Mouse (Mus musculus): ENCODE results near the gene Phf24. TPM values are rescaled to one million over a fixed set of nuclear protein-coding genes. Genes with fewer than 3 reads are reported as not detected.

The Phf24 gene
- polyA plus RNA-seq, 1 experiment from 2014 or later = 0.62 TPM

GRCm38 (mm10) chr4:42886926-42887325, 29.5 kb upstream of the Phf24 start:
- 87% methylated on average over 6 of the region's 6 CpGs for WGBS
- H3K27ac ChIP-seq = no peak overlapping the region
- H3K4me1 ChIP-seq = no peaks in the 10 kb centered on the region
- H3K9me3 ChIP-seq = no peaks in the 10 kb centered on the region
- no peak overlapping the region for H3K4me2 ChIP-seq
- no peak overlapping the region for H3K9ac ChIP-seq
- no peak for ATAC-seq (ENCODE audit: borderline replicate concordance, extremely low read depth, low FRiP score, low TSS enrichment)
- no peak overlapping the region for H3K4me3 ChIP-seq
- H3K36me3 ChIP-seq = no peaks in the 10 kb centered on the region
- no peaks in the 10 kb centered on the region for H3K27me3 ChIP-seq

- H3K36me3 ChIP-seq = no peaks in the 10 kb centered on the region
- H3K27ac ChIP-seq = no peak overlapping the region
- H3K9ac ChIP-seq = no peak overlapping the region
- H3K27me3 ChIP-seq = no peaks in the 10 kb centered on the region
- H3K4me3 ChIP-seq = no peak overlapping the region
- no peak overlapping the region for H3K4me2 ChIP-seq
- H3K4me1 ChIP-seq = no peaks in the 10 kb centered on the region
- 89% methylated on average over 6 of the region's 6 CpGs for WGBS
- H3K9me3 ChIP-seq = no peaks in the 10 kb centered on the region
- ATAC-seq (ENCODE audit: borderline replicate concordance, extremely low read depth, low FRiP score, low TSS enrichment) = no peak
Measured at GRCm38 (mm10) chr4:42888806-42889205, 27.7 kb upstream of the Phf24 start.

- H3K27ac ChIP-seq = no peak overlapping the region
- H3K27me3 ChIP-seq = no peaks in the 10 kb centered on the region
- no peaks in the 10 kb centered on the region for H3K36me3 ChIP-seq
- no peaks in the 10 kb centered on the region for H3K4me1 ChIP-seq
- H3K4me3 ChIP-seq = no peak overlapping the region
- H3K4me2 ChIP-seq = no peak overlapping the region
- H3K9ac ChIP-seq = no peak overlapping the region
- no peak for ATAC-seq (ENCODE audit: borderline replicate concordance, extremely low read depth, low FRiP score, low TSS enrichment)
- WGBS = 61% methylated on average over 7 of the region's 7 CpGs
- H3K9me3 ChIP-seq = no peaks in the 10 kb centered on the region
Measured at GRCm38 (mm10) chr4:42891176-42891575, 25.3 kb upstream of the Phf24 start.

GRCm38 (mm10) chr4:42895118-42895517, 21.3 kb upstream of the Phf24 start:
- no peaks in the 10 kb centered on the region for H3K36me3 ChIP-seq
- no peak for ATAC-seq (ENCODE audit: borderline replicate concordance, extremely low read depth, low FRiP score, low TSS enrichment)
- H3K4me2 ChIP-seq = no peak overlapping the region
- no peak overlapping the region for H3K27ac ChIP-seq
- H3K4me3 ChIP-seq = no peak overlapping the region
- no peaks in the 10 kb centered on the region for H3K27me3 ChIP-seq
- WGBS = 75% methylated on average over 7 of the region's 7 CpGs
- H3K4me1 ChIP-seq = no peaks in the 10 kb centered on the region
- H3K9ac ChIP-seq = no peak overlapping the region
- no peaks in the 10 kb centered on the region for H3K9me3 ChIP-seq

GRCm38 (mm10) chr4:42898914-42899313, 17.5 kb upstream of the Phf24 start:
- Histone ChIP-seq H3K36me3 (no peaks in the 10 kb centered on the region), H3K27ac (no peak overlapping the region), H3K4me3 (no peak overlapping the region), H3K9ac (no peak overlapping the region), H3K27me3 (no peaks in the 10 kb centered on the region), H3K4me1 (no peaks in the 10 kb centered on the region), H3K4me2 (no peak overlapping the region), H3K9me3 (no peaks in the 10 kb centered on the region)
- 41% methylated on average over 3 of the region's 3 CpGs for WGBS
- ATAC-seq (ENCODE audit: borderline replicate concordance, extremely low read depth, low FRiP score, low TSS enrichment) = no peak

- 68% methylated on average over 5 of the region's 5 CpGs for WGBS
- Histone ChIP-seq H3K4me3 (no peak overlapping the region), H3K9me3 (no peaks in the 10 kb centered on the region), H3K27ac (no peak overlapping the region), H3K36me3 (no peaks in the 10 kb centered on the region), H3K4me2 (no peak overlapping the region), H3K27me3 (no peaks in the 10 kb centered on the region), H3K9ac (no peak overlapping the region), H3K4me1 (no peaks in the 10 kb centered on the region)
- ATAC-seq (ENCODE audit: borderline replicate concordance, extremely low read depth, low FRiP score, low TSS enrichment) = no peak
Measured at GRCm38 (mm10) chr4:42900878-42901277, 15.6 kb upstream of the Phf24 start.

- Histone ChIP-seq H3K27me3 (no peaks in the 10 kb centered on the region), H3K4me2 (no peak overlapping the region), H3K9ac (no peak overlapping the region), H3K36me3 (no peaks in the 10 kb centered on the region), H3K4me3 (no peak overlapping the region), H3K9me3 (no peaks in the 10 kb centered on the region), H3K27ac (no peak overlapping the region), H3K4me1 (no peaks in the 10 kb centered on the region)
- WGBS = 48% methylated on average over 9 of the region's 9 CpGs
- ATAC-seq (ENCODE audit: borderline replicate concordance, extremely low read depth, low FRiP score, low TSS enrichment) = no peak
Measured at GRCm38 (mm10) chr4:42902174-42902573, 14.3 kb upstream of the Phf24 start.

GRCm38 (mm10) chr4:42902730-42903129, 13.7 kb upstream of the Phf24 start:
- no peak for ATAC-seq (ENCODE audit: borderline replicate concordance, extremely low read depth, low FRiP score, low TSS enrichment)
- no peaks in the 10 kb centered on the region for H3K36me3 ChIP-seq
- H3K27ac ChIP-seq = no peak overlapping the region
- no peak overlapping the region for H3K4me2 ChIP-seq
- no peak overlapping the region for H3K9ac ChIP-seq
- no peak overlapping the region for H3K4me3 ChIP-seq
- WGBS = 83% methylated on average over 5 of the region's 5 CpGs
- no peaks in the 10 kb centered on the region for H3K27me3 ChIP-seq
- H3K9me3 ChIP-seq = no peaks in the 10 kb centered on the region
- no peaks in the 10 kb centered on the region for H3K4me1 ChIP-seq

- no peaks in the 10 kb centered on the region for H3K9me3 ChIP-seq
- no peaks in the 10 kb centered on the region for H3K27me3 ChIP-seq
- no peaks in the 10 kb centered on the region for H3K36me3 ChIP-seq
- H3K4me3 ChIP-seq = no peak overlapping the region
- H3K27ac ChIP-seq = no peak overlapping the region
- no peaks in the 10 kb centered on the region for H3K4me1 ChIP-seq
- no peak overlapping the region for H3K9ac ChIP-seq
- H3K4me2 ChIP-seq = no peak overlapping the region
- 38% methylated on average over 1 of the region's 1 CpGs for WGBS
- ATAC-seq (ENCODE audit: borderline replicate concordance, extremely low read depth, low FRiP score, low TSS enrichment) = no peak
Measured at GRCm38 (mm10) chr4:42903942-42904341, 12.5 kb upstream of the Phf24 start.

- ATAC-seq (ENCODE audit: borderline replicate concordance, extremely low read depth, low FRiP score, low TSS enrichment) = no peak
- Histone ChIP-seq H3K27ac (no peak overlapping the region), H3K9ac (no peak overlapping the region), H3K27me3 (no peaks in the 10 kb centered on the region), H3K4me3 (no peak overlapping the region), H3K36me3 (no peaks in the 10 kb centered on the region), H3K4me2 (no peak overlapping the region), H3K4me1 (no peaks in the 10 kb centered on the region), H3K9me3 (no peaks in the 10 kb centered on the region)
- 86% methylated on average over 3 of the region's 3 CpGs for WGBS
Measured at GRCm38 (mm10) chr4:42904523-42904922, 11.9 kb upstream of the Phf24 start.

- no peaks in the 10 kb centered on the region for H3K27me3 ChIP-seq
- H3K9me3 ChIP-seq = no peaks in the 10 kb centered on the region
- no peak overlapping the region for H3K9ac ChIP-seq
- H3K36me3 ChIP-seq = no peaks in the 10 kb centered on the region
- H3K27ac ChIP-seq = no peak overlapping the region
- WGBS = 83% methylated on average over 6 of the region's 6 CpGs
- no peak overlapping the region for H3K4me3 ChIP-seq
- H3K4me2 ChIP-seq = no peak overlapping the region
- no peak for ATAC-seq (ENCODE audit: borderline replicate concordance, extremely low read depth, low FRiP score, low TSS enrichment)
- no peaks in the 10 kb centered on the region for H3K4me1 ChIP-seq
Measured at GRCm38 (mm10) chr4:42904966-42905365, 11.5 kb upstream of the Phf24 start.

GRCm38 (mm10) chr4:42913391-42913790, 3.1 kb upstream of the Phf24 start:
- Histone ChIP-seq H3K9ac (no peak overlapping the region), H3K9me3 (no peaks in the 10 kb centered on the region), H3K4me1 (peaks cover 4% of the 10 kb centered on the region; the same call in 1 of the 2 replicates), H3K27ac (no peak overlapping the region), H3K4me2 (no peak overlapping the region), H3K36me3 (no peaks in the 10 kb centered on the region), H3K4me3 (no peak overlapping the region), H3K27me3 (peaks cover 48% of the 10 kb centered on the region)
- 37% methylated on average over 10 of the region's 10 CpGs for WGBS
- ATAC-seq (ENCODE audit: borderline replicate concordance, extremely low read depth, low FRiP score, low TSS enrichment) = no peak

- H3K27ac ChIP-seq = no peak overlapping the region
- no peaks in the 10 kb centered on the region for H3K9me3 ChIP-seq
- 71% methylated on average over 12 of the region's 12 CpGs for WGBS
- H3K9ac ChIP-seq = no peak overlapping the region
- H3K27me3 ChIP-seq = peaks cover 55% of the 10 kb centered on the region
- H3K4me1 ChIP-seq = peaks cover 4% of the 10 kb centered on the region; the same call in 1 of the 2 replicates
- no peak for ATAC-seq (ENCODE audit: borderline replicate concordance, extremely low read depth, low FRiP score, low TSS enrichment)
- H3K4me2 ChIP-seq = no peak overlapping the region
- no peak overlapping the region for H3K4me3 ChIP-seq
- H3K36me3 ChIP-seq = no peaks in the 10 kb centered on the region
Measured at GRCm38 (mm10) chr4:42915311-42915710, 1.1 kb upstream of the Phf24 start.
